Mouse (Mus musculus) ZHBTc4 (cell line): ENCODE data around the gene Hyou1.
"Not testable (repeated sequence)": the region's sequence is repeated elsewhere in the genome, so short reads cannot be mapped to it uniquely, and the experiment has no call there.

Experiments used
- DNase-seq: peaks from one replicate; pipeline ENCODE4 v3.0.0-alpha.2; 2011; ENCODE audit warnings: low read depth, low spot score

Hyou1 gene

DNA sequence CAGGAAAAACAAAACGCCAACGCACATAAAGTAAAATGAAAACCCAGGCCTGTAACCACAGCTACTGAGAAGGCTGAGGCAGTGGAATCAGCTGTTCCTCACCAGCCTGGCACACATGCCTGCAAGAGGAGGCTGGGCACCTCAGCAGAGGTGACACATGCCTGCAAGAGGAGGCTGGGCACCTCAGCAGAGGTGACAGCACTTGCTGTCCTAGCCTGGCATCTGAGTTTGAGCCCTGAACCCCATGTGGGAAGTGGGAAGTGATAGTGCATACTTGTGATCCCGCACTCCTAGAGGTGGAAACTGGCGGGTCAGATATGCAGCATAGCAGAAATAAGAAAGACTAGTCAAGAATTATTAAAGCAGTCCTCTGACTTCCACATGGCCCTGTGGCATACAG lies 27.9 kb upstream of the Hyou1 start:
- DNase-seq, result no peak

DNA sequence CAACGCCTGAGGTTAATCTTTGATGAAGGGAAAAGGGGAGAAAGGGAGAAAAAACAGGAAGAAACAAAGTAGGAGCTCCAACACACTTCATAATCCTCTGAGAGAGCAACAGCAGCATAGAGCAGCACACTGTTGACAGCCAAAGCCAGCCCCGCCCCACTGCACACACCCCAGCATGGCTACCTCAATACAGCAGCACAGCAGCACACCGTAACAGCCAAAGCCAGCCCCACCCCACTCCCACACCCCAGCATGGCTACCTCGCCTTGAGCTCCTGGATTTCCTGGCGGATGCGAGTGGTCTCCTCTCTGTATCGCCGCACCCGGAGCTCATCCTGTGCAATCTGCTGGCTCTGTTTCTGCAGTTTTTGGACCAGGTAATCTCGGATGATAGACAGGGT lies 27.0 kb upstream of the Hyou1 start:
- no peak for DNase-seq

GRCm38 (mm10) chr9:44353142-44353541 lies 26.1 kb upstream of the Hyou1 start:
- no peak for DNase-seq

DNA sequence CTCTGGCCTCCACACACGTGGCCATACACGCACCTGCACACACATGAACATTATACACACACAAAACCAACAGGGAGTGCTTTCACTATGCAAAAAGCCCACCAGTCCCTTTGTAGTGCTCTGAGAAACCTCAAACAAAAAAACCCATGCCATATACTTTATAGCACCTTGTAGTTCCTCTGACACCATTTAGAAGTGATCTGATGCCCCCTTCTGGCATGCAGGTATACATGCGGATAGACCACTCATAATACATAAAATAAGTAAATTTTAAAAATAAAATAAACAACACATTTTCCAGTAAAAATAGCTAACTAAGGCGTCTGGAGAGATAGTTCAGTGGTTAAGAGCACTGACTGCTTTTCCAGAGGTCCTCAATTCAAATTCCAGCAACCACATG lies 22.1 kb upstream of the Hyou1 start:
- no peak for DNase-seq

GRCm38 (mm10) chr9:44361190-44361917 lies 17.9 kb upstream of the Hyou1 start, which contains the start of gene Vps11:
TSS of gene Vps11 (minus strand) at chr9:44361670.
- DNase-seq, result peak; percentile 98

- DNase-seq, result not testable (repeated sequence)
Measured at GRCm38 (mm10) chr9:44361931-44362330, 17.4 kb upstream of the Hyou1 start.

DNA sequence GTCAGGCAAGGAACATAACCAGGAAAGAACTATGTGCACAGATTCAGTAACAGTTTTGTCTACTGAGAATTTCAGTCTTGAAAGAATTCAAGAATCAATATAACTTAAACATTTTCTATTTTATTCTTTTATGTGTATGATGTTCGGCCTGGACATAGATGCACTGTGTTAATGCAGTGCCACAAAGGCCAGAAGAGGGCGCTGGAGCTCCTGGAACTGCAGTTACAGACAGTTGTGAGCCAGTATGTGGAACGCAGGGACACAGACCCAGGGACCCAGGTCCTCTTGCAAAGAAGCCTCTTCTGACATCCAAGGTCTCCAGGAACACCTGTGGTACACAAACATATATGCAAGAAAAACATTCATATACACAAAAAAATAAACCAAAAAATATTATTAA lies 14.8 kb upstream of the Hyou1 start:
- DNase-seq, result peak; percentile 83

DNA sequence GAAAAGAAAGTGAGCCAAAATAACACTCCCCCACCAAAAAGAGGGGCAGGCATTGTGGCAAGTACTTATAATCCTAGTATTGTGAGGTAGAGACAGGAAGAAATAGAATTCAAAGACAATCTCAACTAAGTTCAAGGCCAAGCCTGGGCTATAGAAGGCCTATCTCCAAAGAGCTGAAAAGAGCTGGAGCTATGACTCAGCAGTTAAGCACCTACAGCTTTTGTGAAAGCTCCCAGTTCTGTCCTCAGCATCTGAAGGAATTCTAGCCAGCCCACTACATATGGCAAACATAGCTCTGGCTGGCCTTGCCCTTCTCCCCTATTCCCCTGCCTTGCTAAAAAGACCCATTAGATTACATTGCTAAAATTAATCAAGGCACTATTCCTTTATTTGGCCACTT lies 5.9 kb upstream of the Hyou1 start:
- DNase-seq, result no peak

GRCm38 (mm10) chr9:44376141-44376540 lies 3.1 kb upstream of the Hyou1 start:
- DNase-seq, result no peak

DNA sequence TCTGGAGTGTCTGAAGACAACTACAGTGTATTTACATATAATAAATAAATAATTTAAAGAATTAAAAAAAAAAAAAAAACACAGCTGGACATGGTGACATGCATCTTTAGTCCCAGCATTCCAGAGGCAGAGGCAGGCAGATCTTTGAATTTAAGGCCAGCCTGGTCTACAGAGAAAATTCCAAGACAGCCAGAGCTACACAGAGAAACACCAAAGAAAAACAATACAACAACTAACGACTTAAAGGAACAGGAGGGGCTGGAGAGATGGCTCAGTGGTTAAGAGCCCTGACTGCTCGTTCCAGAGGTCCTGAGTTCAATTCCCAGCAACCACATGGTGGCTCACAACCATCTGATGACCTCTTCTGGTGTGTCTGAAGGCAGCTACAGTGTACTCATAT lies 2.0 kb upstream of the Hyou1 start:
- not testable (repeated sequence) for DNase-seq

DNA sequence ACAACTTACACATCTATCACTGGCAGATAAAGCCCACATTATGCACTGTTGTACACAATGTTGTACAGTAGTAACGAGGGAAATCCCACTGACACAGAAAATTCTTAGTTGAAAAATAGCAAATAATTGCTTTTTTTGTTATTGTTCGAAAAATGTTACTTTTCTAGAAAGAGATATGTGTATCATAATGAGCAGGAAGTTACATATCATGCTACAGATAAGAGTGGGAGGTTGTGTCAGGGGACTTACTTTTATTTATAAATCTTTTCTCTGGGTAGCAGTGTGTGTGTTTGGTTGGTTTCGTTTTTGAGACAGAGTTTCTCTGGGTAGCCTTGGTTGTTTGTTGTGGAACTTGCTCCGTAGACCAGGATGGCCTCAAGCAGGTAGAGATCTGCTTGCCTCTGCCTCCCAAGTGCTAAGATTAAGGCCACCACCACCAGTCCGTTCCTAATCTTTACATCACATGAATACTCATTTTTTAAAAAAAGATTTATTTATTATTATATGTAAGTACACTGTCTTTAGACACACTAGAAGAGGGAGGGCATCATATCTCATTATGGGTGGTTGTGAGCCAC lies 1.0 kb upstream of the Hyou1 start:
- DNase-seq, result no peak

DNA sequence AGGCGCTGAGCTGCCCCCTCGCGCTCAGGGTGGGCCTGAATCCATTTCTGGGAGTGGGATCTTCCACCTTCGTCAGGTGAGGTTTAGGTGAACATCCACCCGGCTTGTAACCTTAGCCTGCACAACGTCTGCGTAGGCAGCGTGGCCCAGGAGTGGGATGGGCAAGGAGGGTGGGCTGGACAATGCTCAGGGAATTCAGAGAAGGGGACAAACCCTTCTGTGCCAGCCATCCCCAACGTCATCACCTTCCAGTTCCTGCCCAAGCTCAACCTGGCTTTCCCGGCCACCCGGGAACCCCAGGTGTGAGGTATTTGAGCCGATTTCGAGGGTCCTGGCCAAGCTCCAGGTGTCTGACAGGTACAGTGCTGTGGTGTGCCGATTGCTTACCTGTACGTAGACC lies 572 bp downstream of the Hyou1 start:
- DNase-seq, result no peak

DNA sequence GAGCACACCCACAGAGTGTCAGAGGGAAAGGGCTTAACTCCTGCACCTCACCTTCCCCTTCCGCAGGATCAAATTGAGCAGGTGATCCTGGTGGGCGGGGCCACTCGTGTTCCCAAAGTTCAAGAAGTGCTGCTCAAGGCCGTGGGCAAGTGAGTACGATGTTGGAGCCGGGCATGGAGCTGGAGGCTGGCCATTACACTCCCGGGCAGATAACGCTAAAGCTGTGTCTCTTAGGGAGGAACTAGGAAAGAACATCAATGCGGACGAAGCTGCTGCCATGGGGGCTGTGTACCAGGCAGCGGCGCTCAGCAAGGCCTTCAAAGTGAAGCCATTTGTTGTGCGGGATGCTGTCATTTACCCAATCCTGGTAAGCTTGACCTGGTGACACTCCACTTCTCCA lies 5.3 kb downstream of the Hyou1 start:
- DNase-seq, result no peak

GRCm38 (mm10) chr9:44387221-44387620 lies 7.9 kb downstream of the Hyou1 start:
- no peak for DNase-seq

DNA sequence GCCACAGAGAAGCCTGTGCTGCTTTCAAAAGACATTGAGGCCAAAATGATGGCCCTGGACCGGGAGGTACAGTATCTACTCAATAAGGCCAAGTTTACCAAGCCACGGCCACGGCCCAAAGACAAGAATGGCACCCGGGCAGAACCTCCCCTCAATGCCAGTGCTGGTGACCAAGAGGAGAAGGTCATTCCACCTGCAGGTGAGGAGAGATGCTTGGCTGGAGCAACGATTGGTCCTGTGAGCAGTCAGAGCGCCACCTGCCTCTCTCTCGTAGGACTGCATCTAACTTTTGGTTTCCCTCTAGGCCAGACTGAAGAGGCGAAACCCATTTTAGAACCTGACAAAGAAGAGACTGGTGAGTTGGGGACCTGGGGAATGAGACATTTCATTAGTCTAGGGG lies 10.0 kb downstream of the Hyou1 start:
- DNase-seq, result peak; percentile 81

- DNase-seq, result peak; percentile 79
Measured at GRCm38 (mm10) chr9:44391466-44391865, 12.2 kb downstream of the Hyou1 start.

GRCm38 (mm10) chr9:44396684-44397411 lies 17.6 kb downstream of the Hyou1 start, which contains the start of gene Slc37a4:
TSS of gene Slc37a4 (plus strand) at chr9:44396852.
- DNase-seq, result peak; percentile 91

- no peak for DNase-seq
Measured at GRCm38 (mm10) chr9:44398087-44398486, 18.8 kb downstream of the Hyou1 start.

DNA sequence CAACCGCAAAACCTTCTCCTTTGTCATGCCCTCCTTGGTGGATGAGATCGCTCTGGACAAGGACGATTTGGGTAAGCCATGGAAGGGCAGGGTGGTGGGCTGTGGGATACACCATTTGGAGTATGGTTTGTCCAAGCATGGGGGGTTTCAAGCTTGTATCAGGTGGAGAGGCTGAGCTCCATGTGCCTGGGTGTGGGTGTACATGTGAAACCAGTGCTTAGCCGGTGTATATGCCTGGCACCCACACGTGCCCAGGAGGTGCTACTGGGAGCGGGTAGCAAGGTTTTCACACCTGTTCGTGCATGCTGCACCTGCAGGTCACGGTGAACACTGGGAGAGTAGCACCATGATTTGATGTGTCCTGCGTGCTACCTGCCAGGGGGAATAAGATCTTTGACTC lies 19.3 kb downstream of the Hyou1 start:
- DNase-seq, result no peak

DNA sequence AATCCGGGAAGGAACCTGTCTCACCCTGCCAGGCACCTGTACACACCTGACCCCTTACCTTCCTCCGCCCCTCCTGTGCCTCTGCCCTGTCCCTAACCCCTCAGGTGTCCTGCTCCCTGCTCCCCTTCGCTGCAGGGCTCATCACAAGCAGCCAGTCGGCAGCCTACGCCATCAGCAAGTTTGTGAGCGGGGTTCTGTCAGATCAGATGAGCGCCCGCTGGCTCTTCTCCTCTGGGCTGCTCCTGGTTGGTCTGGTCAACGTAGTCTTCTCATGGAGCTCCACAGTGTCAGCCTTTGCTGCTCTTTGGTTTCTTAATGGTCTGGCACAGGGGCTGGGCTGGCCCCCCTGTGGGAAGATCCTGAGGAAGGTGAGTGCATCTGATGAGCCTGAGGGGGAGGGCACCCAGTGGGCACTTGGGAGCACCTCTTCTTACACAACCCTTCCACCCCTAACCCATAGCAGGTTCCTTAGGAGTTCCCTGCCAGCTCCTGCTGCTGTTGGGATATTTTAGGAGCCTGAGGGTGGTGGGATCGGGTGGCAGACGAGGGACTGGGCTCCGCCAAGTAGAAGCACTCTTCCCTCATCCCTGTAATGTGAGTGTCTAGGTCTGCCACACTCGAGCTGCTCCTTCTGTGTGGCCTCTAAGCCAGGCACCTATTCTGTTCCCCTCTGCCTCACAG lies 20.0 kb downstream of the Hyou1 start:
- no peak for DNase-seq

DNA sequence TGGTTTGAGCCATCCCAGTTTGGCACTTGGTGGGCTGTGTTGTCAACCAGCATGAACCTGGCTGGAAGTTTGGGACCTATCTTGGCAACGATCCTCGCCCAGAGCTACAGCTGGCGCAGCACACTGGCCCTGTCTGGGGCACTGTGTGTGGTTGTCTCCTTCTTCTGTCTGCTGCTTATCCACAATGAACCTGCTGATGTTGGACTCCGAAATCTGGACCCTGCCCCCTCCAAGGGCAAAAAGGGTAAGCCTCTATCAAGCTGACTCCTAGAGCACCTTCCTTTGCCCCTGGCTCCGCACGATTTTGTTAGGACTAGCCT lies 20.5 kb downstream of the Hyou1 start:
- DNase-seq, result no peak

- no peak for DNase-seq
Measured at GRCm38 (mm10) chr9:44401081-44401480, 21.8 kb downstream of the Hyou1 start.
